Mouse (Mus musculus): ENCODE data around the gene Gramd4. TPM values are rescaled to one million over a fixed set of nuclear protein-coding genes. Genes with fewer than 3 reads are reported as not detected.
"Not testable (repeated sequence)": the region's sequence is repeated elsewhere in the genome, so short reads cannot be mapped to it uniquely, and the experiment has no call there.

The Gramd4 gene
- polyA plus RNA-seq, 1 experiment from 2014 or later: 14.3 TPM

DNA sequence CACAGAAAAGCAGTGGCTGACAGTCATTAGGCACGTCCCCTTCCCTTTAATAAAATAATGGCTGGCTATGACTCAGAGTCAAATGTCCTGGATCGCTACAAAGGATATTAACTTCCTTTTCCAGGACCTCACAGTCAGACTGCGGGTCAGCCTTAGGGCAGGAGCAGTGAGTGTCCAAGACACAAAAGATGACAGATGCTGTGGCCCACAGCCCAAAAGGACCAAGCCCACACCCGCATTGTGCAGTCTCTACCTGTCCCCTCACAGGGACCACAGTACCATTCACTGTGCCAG is 112.3 kb downstream of the Gramd4 start:
- Histone ChIP-seq H3K4me3 (no peak overlapping the region), H3K27me3 (ENCODE audit: low read depth, poor library complexity, severe bottlenecking) (no peaks in the 10 kb centered on the region), H3K9me3 (replicated peaks) (no peaks in the 10 kb centered on the region), H3K36me3 (peaks cover 5% of the 10 kb centered on the region), H3K27ac (replicated peaks) (no peak overlapping the region), H3K4me1 (peaks cover 39% of the 10 kb centered on the region)
- no peak for DNase-seq (ENCODE audit: low spot score)
- 81% methylated on average over 4 of the region's 4 CpGs for WGBS

DNA sequence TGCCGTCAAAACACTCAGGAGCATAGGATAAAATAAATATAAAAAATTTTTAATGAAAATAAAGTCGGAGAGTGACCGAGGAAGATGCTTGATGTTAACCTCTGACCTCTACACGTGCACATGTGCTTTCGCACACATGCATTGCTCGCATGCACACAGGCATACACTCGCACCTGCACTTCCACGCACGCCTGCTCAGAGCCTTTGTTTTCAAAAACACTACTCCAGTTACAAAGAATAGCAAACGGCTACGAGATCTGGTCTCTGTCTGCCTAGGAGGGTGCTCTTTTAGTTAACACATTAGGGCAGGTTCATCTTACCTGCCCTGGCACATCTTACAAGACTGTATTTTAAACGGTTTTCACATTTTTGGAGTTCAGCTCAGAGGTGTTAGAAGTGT is 113.8 kb downstream of the Gramd4 start:
- WGBS: 84% methylated on average over 12 of the region's 12 CpGs
- Histone ChIP-seq H3K4me1 (peaks cover 39% of the 10 kb centered on the region), H3K27ac (replicated peaks) (no peak overlapping the region), H3K9me3 (replicated peaks) (no peaks in the 10 kb centered on the region), H3K36me3 (no peaks in the 10 kb centered on the region), H3K27me3 (ENCODE audit: low read depth, poor library complexity, severe bottlenecking) (no peaks in the 10 kb centered on the region), H3K4me3 (no peak overlapping the region)
- DNase-seq (ENCODE audit: low spot score): no peak

DNA sequence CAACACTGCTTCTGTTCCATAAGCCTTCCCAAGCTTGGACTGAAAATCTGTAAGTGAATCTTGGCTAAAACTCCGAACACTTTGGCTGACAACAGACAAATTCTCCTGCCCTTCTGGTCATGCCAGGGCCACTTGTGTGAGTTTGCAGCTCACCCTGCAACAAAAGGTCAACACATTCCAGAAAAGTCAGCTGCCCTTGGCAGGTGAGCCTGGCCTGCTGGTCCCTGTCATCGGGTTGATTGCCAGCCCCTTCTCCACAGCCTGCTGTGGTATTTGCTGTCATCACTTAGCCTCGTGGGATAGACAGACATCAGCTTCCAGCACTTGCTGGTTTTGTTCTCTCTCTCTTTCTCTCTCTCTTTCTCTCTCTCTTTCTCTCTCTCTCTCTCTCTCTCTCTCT is 114.6 kb downstream of the Gramd4 start:
- Histone ChIP-seq H3K27me3 (ENCODE audit: low read depth, poor library complexity, severe bottlenecking) (no peaks in the 10 kb centered on the region), H3K36me3 (no peaks in the 10 kb centered on the region), H3K4me1 (peaks cover 39% of the 10 kb centered on the region), H3K9me3 (replicated peaks) (no peaks in the 10 kb centered on the region), H3K27ac (replicated peaks) (no peak overlapping the region), H3K4me3 (no peak overlapping the region)
- WGBS: 81% methylated on average over 3 of the region's 3 CpGs
- no peak for DNase-seq (ENCODE audit: low spot score)

DNA sequence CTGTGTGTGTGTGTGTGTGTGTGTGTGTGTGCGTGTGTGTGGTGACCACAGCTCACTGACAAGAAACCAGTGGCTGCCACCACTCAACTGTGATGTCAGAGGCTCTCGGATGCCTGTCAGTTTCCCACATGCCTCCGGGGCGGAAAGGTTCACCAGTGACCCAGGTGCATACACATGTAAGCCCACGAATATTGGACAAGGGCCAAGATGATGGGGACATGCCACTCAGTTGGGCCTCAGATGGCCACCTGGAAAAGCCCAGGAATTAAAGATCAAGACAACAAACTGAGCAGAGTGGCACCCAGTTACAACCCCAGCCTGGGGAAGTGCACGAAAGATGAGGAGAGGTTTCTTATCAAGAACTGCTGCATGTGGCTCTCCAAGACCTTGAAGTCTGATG is 115.0 kb downstream of the Gramd4 start:
- Histone ChIP-seq H3K27ac (replicated peaks) (no peak overlapping the region), H3K36me3 (no peaks in the 10 kb centered on the region), H3K27me3 (ENCODE audit: low read depth, poor library complexity, severe bottlenecking) (no peaks in the 10 kb centered on the region), H3K4me3 (no peak overlapping the region), H3K9me3 (replicated peaks) (no peaks in the 10 kb centered on the region), H3K4me1 (peaks cover 39% of the 10 kb centered on the region)
- no peak for DNase-seq (ENCODE audit: low spot score)
- 92% methylated on average over 6 of the region's 6 CpGs for WGBS

DNA sequence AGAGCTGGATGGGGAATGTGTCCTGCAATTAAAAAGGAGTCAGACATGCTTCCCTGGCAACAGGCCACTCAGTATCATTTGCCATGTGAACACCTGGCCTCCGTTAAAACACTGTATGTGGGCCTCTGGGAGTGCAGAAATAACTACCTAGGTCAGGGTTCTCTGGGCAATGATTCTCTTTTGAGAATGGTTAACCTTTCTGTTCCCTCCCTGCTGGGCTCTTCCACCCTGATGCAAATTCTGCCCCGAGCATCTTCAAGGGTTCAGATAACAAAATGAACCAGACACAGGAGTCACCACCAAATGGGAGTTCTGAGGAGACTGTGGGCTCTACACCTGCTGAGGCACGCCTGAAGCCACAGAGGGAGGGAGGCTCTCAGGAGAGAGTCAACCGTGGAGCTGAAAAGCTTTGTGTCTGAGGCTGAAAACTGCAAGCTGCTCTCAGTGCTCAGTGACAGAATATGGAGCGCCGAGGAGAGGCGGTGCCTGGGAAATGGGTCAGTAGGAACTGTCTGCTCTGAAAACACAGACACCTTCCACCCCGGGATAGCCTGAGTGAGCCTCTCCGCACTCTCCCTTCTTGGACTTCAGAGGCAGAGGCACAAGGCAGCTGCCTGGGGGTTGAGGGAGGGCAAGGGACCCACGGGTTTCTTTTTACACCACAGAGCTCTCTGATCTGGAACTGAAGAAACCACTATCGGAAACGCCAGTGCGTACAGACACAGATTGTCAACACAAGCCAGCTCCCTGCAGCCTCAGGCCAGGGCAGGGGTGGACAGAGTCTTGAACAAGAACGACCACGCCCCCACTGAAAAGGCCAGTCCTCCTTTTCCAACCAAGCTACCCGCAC is 115.9 kb downstream of the Gramd4 start:
- DNase-seq (ENCODE audit: low spot score): no peak
- WGBS: 40% methylated on average over 16 of the region's 16 CpGs
- H3K27ac ChIP-seq (replicated peaks): no peak overlapping the region
- peaks cover 33% of the 10 kb centered on the region for H3K4me1 ChIP-seq
- H3K4me3 ChIP-seq: no peak overlapping the region
- H3K27me3 ChIP-seq (ENCODE audit: low read depth, poor library complexity, severe bottlenecking): no peaks in the 10 kb centered on the region
- no peaks in the 10 kb centered on the region for H3K36me3 ChIP-seq
- no peaks in the 10 kb centered on the region for H3K9me3 ChIP-seq (replicated peaks)

DNA sequence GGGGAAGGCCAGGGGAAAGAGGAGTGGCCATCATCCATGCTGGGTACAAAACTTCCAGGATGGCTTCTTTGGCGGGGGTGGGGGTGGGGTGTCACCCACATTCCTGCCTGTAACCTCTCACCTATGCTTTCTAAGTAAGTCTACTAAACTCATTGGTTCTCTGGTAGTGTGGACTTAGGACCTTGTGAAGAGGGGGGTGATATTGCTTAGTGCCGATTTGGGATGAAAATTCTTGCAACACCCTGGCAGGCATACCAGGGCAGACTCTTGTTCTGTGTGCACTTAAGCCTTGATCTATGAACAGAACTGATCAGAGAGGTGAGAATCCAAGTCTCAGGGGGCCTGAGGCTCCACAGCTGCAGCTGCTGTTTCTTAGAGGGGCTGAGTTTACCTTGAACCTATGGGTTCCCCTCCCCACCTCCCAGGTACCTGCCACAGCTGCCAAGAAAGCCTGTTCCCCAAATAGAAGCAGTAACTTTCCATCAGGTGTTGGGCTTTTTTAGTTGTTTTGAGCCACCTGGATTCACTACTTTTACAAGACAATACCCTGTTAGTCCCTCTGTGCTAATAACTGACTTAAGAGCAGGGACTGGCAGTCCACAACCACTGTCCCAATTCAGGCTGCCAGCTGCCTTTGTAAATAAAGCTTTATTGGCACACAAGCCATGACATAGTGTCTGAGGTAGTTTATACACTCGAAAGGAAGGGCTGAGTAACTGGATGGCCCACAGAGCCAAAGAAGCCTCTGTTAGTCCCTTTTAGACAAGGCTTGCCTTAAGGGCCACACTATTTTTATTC is 118.0 kb downstream of the Gramd4 start:
- Histone ChIP-seq H3K9me3 (replicated peaks) (no peaks in the 10 kb centered on the region), H3K4me3 (no peak overlapping the region), H3K4me1 (peaks cover 22% of the 10 kb centered on the region), H3K27me3 (ENCODE audit: low read depth, poor library complexity, severe bottlenecking) (no peaks in the 10 kb centered on the region), H3K27ac (replicated peaks) (no peak overlapping the region), H3K36me3 (no peaks in the 10 kb centered on the region)
- DNase-seq (ENCODE audit: low spot score): no peak
- 84% methylated on average over 3 of the region's 3 CpGs for WGBS

DNA sequence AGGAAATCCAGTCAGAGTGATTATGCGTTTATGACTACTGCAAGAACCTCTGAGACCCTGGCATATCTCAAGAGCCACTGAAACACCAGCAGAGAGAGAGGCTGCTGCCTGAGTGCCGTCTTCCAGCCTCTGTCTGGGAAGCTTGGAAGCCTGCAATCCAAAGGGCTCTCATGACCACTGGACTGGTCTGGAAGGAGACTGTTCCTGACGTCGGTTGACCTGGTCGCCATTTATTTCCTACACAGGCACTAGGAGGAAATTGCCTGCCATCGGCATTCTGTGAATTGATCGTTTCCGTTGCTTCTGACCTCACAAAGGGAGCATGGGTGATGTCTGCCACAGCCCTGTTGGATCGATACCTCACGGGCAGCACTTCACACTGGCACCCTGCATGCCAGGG is 118.7 kb downstream of the Gramd4 start:
- Histone ChIP-seq H3K4me3 (no peak overlapping the region), H3K9me3 (replicated peaks) (no peaks in the 10 kb centered on the region), H3K4me1 (peaks cover 21% of the 10 kb centered on the region), H3K27me3 (ENCODE audit: low read depth, poor library complexity, severe bottlenecking) (no peaks in the 10 kb centered on the region), H3K36me3 (no peaks in the 10 kb centered on the region), H3K27ac (replicated peaks) (no peak overlapping the region)
- 91% methylated on average over 10 of the region's 10 CpGs for WGBS
- no peak for DNase-seq (ENCODE audit: low spot score)

DNA sequence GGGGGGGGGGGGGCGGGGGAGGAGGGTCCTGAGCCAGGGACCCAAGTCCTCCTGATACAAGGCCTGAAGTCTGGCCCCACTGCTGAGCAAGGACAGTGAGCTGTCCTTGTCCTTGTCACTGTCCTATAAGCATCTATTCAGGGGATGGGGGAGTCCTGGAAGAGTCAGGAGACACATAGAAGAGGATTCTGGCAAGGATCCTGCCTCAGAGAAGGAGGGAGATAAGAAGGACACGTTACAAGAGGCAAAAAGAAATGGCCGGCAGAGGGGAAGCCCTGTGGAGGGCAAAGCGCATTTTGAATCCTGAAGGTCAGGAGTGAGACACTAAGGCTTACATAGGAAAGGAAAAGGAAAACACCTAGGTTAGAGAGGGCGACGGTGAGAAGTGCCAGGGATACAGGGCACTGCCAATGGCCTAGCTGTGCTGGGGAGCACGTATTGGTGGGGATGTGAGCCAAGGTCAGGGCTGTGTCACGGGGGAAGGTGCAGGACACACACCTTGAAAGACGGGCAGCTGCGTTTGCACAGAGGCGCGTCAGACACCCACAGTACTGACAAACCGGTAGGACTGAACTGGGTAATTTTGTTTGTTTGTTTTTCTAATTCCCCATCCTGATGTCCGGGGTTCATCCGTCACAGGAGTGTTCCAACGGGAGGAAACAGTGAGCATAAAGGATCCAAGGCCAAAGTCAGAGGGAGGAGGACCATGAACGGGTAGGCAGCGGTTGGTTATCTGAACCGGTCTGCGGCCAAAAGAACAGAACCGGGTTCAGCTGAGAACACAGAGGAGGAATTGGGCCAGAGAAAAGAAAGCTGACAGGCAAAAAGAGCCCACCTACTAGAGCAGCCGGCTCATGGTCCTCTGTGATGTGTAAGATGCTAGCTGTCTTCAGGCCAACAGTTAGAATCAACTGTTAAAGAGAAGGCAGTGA is 119.5 kb downstream of the Gramd4 start:
- Histone ChIP-seq H3K36me3 (no peaks in the 10 kb centered on the region), H3K4me1 (peaks cover 20% of the 10 kb centered on the region), H3K27ac (replicated peaks) (no peak overlapping the region), H3K4me3 (no peak overlapping the region), H3K27me3 (ENCODE audit: low read depth, poor library complexity, severe bottlenecking) (no peaks in the 10 kb centered on the region), H3K9me3 (replicated peaks) (no peaks in the 10 kb centered on the region)
- no peak for DNase-seq (ENCODE audit: low spot score)
- 86% methylated on average over 21 of the region's 22 CpGs for WGBS

DNA sequence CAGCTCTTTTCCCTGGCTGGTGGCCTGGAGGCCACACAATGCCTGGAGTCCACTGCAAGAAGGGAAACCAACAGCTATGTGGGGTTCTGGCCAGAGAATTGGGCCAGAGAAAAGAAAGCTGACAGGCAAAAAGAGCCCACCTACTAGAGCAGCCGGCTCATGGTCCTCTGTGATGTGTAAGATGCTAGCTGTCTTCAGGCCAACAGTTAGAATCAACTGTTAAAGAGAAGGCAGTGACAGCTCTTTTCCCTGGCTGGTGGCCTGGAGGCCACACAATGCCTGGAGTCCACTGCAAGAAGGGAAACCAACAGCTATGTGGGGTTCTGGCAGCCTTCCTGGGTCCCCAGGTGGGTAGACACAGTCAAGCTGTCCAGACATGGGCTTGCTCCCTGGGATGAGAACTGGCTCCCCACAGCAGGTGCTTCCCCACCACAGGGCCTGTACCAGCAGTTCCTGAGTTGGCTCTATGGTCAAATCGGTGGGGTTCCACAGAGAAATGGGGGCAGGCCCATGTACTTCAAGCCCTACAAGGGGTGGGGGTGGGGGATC is 120.3 kb downstream of the Gramd4 start:
- H3K36me3 ChIP-seq; H3K4me3 ChIP-seq; H3K27ac ChIP-seq (replicated peaks); H3K9me3 ChIP-seq (replicated peaks); H3K27me3 ChIP-seq (ENCODE audit: low read depth, poor library complexity, severe bottlenecking); DNase-seq (ENCODE audit: low spot score): not testable (repeated sequence)
- peaks cover 28% of the 10 kb centered on the region for H3K4me1 ChIP-seq
- WGBS: 95% methylated on average over 2 of the region's 2 CpGs

DNA sequence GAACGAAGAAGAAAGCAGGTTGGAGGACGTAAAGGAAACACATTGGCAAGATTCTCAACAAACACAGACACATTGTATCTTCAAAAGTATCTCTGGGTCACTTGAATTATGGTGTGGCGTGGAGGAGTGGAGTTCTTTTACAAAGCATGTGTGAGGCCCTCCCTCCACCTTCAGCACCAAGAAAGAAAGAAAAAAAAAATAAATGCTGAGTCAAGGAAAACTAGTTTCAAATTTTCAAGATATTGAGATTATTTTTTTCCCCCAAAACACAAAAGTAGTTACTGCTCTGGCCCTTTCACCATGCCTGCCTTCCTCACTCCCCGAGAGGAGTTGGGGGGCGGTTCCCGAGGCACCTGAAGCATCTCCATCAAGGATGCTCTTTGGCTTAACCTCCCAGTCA is 121.1 kb downstream of the Gramd4 start:
- no peak for DNase-seq (ENCODE audit: low spot score)
- WGBS: 88% methylated on average over 6 of the region's 6 CpGs
- Histone ChIP-seq H3K4me3 (no peak overlapping the region), H3K27me3 (ENCODE audit: low read depth, poor library complexity, severe bottlenecking) (peaks cover 3% of the 10 kb centered on the region; the same call in 1 of the 2 replicates), H3K9me3 (replicated peaks) (no peaks in the 10 kb centered on the region), H3K27ac (replicated peaks) (no peak overlapping the region), H3K36me3 (no peaks in the 10 kb centered on the region), H3K4me1 (peaks cover 23% of the 10 kb centered on the region)

DNA sequence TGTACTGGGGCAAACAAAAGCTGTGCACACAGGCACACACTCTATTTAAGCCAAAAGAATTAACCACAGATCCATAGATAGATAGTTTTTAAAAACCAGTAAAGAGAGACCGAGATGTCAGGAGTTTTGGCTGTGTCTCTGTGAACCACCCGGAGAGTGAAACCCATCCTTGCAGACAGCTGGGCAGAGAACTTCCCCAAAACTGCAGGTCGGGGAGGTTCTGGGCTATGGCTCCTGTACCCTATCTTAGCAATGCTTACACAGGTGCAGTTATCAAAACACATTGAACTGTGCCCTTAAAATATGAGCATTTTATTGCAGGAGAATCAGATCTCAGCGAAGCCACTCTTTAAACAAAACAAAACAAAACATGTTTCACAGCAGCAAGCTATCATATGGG is 122.9 kb downstream of the Gramd4 start:
- H3K9me3 ChIP-seq (replicated peaks): no peaks in the 10 kb centered on the region
- no peak for DNase-seq (ENCODE audit: low spot score)
- no peak overlapping the region for H3K4me3 ChIP-seq
- WGBS: 87% methylated on average over 4 of the region's 4 CpGs
- H3K27ac ChIP-seq (replicated peaks): no peak overlapping the region
- no peaks in the 10 kb centered on the region for H3K36me3 ChIP-seq
- peaks cover 10% of the 10 kb centered on the region for H3K27me3 ChIP-seq (ENCODE audit: low read depth, poor library complexity, severe bottlenecking)
- peaks cover 29% of the 10 kb centered on the region for H3K4me1 ChIP-seq

DNA sequence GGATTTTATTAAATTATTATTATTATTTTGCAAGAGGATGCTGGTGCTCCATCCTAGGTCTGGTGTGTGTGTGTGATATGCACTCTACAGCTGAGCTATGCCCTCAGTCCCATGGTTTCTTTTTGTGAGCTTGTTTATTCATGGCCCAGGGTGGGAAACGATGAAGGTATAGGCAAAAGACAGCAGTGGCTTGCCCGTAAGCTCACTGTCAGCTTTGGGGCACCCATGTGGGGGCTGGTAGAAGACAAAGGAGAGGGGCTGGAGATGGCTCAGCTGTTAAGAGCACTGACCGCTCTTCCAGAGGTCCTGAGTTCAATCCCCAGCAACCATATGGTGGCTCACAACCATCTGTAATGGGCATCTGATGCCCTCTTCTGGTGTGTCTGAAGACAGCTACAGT is 123.8 kb downstream of the Gramd4 start:
- not testable (repeated sequence) for DNase-seq (ENCODE audit: low spot score)
- WGBS: 91% methylated on average over 3 of the region's 3 CpGs

More for the DNA sequence above, 123.8 kb downstream of the Gramd4 start:
- H3K9me3 ChIP-seq (replicated peaks); H3K27ac ChIP-seq (replicated peaks); H3K36me3 ChIP-seq; H3K4me3 ChIP-seq: not testable (repeated sequence)
- peaks cover 15% of the 10 kb centered on the region for H3K27me3 ChIP-seq (ENCODE audit: low read depth, poor library complexity, severe bottlenecking)
- H3K4me1 ChIP-seq: peaks cover 37% of the 10 kb centered on the region

All from midbrain, embryonic 10.5 days (tissue).